Mouse (Mus musculus) cerebellum, adult 2 months (tissue): ENCODE measurements around the gene Zmpste24.
"Not testable (repeated sequence)": the region's sequence is repeated elsewhere in the genome, so short reads cannot be mapped to it uniquely, and the experiment has no call there.

Source experiments
- CTCF ChIP-seq: fragments of 200-500 bp; IDR thresholded peaks from 2 replicates; pipeline ENCODE4 v1.5.1; 2011; ENCODE audit warnings: low read depth, mild to moderate bottlenecking, control low read depth, low read length, moderate library complexity, borderline replicate concordance; ENCODE audit not compliant: insufficient read depth
- POLR2A ChIP-seq: fragments of 200-500 bp; IDR thresholded peaks from 2 replicates; pipeline ENCODE4 v1.6.1; 2011; ENCODE audit warnings: low read length, control low read depth, borderline replicate concordance; ENCODE audit not compliant: insufficient read depth

- not testable (repeated sequence) for TF ChIP-seq CTCF, POLR2A
These were observed 38.8 kb downstream of the Zmpste24 start for GRCm38 (mm10) chr4:121059218-121059617.
